Mouse (Mus musculus) stomach, postnatal 0 days (tissue): Measurements from ENCODE around the gene Ccnd3. TPM values are rescaled to one million over a fixed set of nuclear protein-coding genes. Genes with fewer than 3 reads are reported as not detected.
"Not testable (repeated sequence)": the region's sequence is repeated elsewhere in the genome, so short reads cannot be mapped to it uniquely, and the experiment has no call there.

Experiments used
- ATAC-seq: fragments of 200-750 bp; cut with Nextera tagmentation; 2 replicates; pipeline ENCODE4 v1.8.0; 2017; ENCODE audit not compliant: low FRiP score, low TSS enrichment
- DNase-seq: peaks from one replicate; pipeline ENCODE4 v3.0.0-alpha.2; 2016; ENCODE audit warnings: low spot score
- H3K27ac ChIP-seq: fragments of 300-500 bp; sonication (generic); replicated peaks from 2 replicates; pipeline ENCODE4 v1.5.1; 2014; ENCODE audit warnings: mild to moderate bottlenecking, control low read depth
- H3K27me3 ChIP-seq: fragments of 300-500 bp; sonication (generic); 2 replicates; pipeline ENCODE4 v1.6.1; 2014; ENCODE audit warnings: low read length; ENCODE audit not compliant: control insufficient read depth, insufficient read depth
- H3K36me3 ChIP-seq: fragments of 300-500 bp; sonication (generic); 2 replicates; pipeline ENCODE4 v1.6.1; 2014; ENCODE audit warnings: low read length, mixed read lengths; ENCODE audit not compliant: control insufficient read depth, insufficient read depth
- H3K4me1 ChIP-seq: fragments of 300-500 bp; sonication (generic); replicated peaks from 2 replicates; pipeline ENCODE4 v1.6.1; 2014; ENCODE audit warnings: antibody characterized with exemption; ENCODE audit not compliant: control insufficient read depth, insufficient read depth
- H3K4me2 ChIP-seq: fragments of 300-500 bp; sonication (generic); replicated peaks from 2 replicates; pipeline ENCODE4 v1.6.1; 2014; ENCODE audit warnings: low read depth, mild to moderate bottlenecking, control low read depth, moderate library complexity
- H3K4me3 ChIP-seq: fragments of 300-500 bp; sonication (generic); 2 replicates; pipeline ENCODE4 v1.5.1; 2014; ENCODE audit warnings: low read depth, low read length, control low read depth
- H3K9ac ChIP-seq: fragments of 300-500 bp; sonication (generic); 2 replicates; pipeline ENCODE4 v1.6.1; 2014; ENCODE audit warnings: mild to moderate bottlenecking, low read length, control low read depth, mixed read lengths
- H3K9me3 ChIP-seq: fragments of 300-500 bp; sonication (generic); 2 replicates; pipeline ENCODE4 v1.6.1; 2016; ENCODE audit warnings: low read length; ENCODE audit not compliant: control insufficient read depth
- CTCF ChIP-seq: IDR thresholded peaks from 2 replicates; pipeline ENCODE4 v1.5.1; 2016; ENCODE audit warnings: antibody characterized with exemption, low read depth, mild to moderate bottlenecking, moderate library complexity
- EP300 ChIP-seq: optimal IDR thresholded peaks from 2 replicates; pipeline ENCODE3; 2016; ENCODE audit warnings: antibody characterized with exemption
- WGBS: fragments of 180-500 bp; shearing (Covaris S2); extraction: QIAGEN DNeasy Blood & Tissue Kit; methylation state at CpG from one replicate; pipeline ENCODE4 v1.1.7; 2014; 5-methylcytosine and 5-hydroxymethylcytosine counted together
- polyA plus RNA-seq: library from polyadenylated mRNA; unstranded; fragments of >200 nt; fragmentation: Nextera tagmentation; extraction: Ambion mirVana; gene quantifications from 2 replicates; pipeline ENCODE4 v1.2.1, GENCODE M21; 2015

Gene Ccnd3
- polyA plus RNA-seq, 1 experiment from 2014 or later: 219 TPM

- H3K4me3 ChIP-seq: no peak overlapping the region
- H3K9ac ChIP-seq: no peak overlapping the region
- no peak for DNase-seq
- no peaks in the 10 kb centered on the region for H3K9me3 ChIP-seq
- ATAC-seq: no peak
- 90% methylated on average over 11 of the region's 11 CpGs for WGBS
- H3K27me3 ChIP-seq: no peaks in the 10 kb centered on the region
- H3K4me2 ChIP-seq: no peak overlapping the region
- H3K36me3 ChIP-seq: peaks cover 46% of the 10 kb centered on the region
- TF ChIP-seq CTCF (no peak), EP300 (no peak)
- H3K4me1 ChIP-seq: no peaks in the 10 kb centered on the region
- H3K27ac ChIP-seq: no peak overlapping the region
Observed at GRCm38 (mm10) chr17:47494132-47494531, 10.7 kb upstream of the Ccnd3 start.

- DNase-seq (no peak), ATAC-seq (no peak)
- H3K27me3 ChIP-seq: no peaks in the 10 kb centered on the region
- TF ChIP-seq CTCF: 0 out of 2 replicates have a peak, but pooled peaks have one; percentile 4
- TF ChIP-seq EP300: no peak
- no peaks in the 10 kb centered on the region for H3K9me3 ChIP-seq
- peaks cover 7% of the 10 kb centered on the region for H3K4me1 ChIP-seq
- H3K27ac ChIP-seq: peak overlapping the region; percentile 85
- peak overlapping the region; percentile 75 for H3K4me3 ChIP-seq
- peak overlapping the region; percentile 62 for H3K4me2 ChIP-seq
- WGBS: 5% methylated on average over 11 of the region's 11 CpGs
- peak overlapping the region; percentile 81 for H3K9ac ChIP-seq
- peaks cover under 1% of the 10 kb centered on the region; the same call in 1 of the 2 replicates for H3K36me3 ChIP-seq
Observed at GRCm38 (mm10) chr17:47501531-47501930, 3.3 kb upstream of the Ccnd3 start.

- peak; percentile 91 for ATAC-seq
- TF ChIP-seq CTCF (no peak), EP300 (peak; percentile 47)
- no peaks in the 10 kb centered on the region for H3K9me3 ChIP-seq
- H3K4me3 ChIP-seq: peak within 1 kb of the TSS; percentile 75
- no peaks in the 10 kb centered on the region for H3K27me3 ChIP-seq
- H3K36me3 ChIP-seq: no peaks in the 10 kb centered on the region
- 1% methylated on average over 40 of the region's 40 CpGs for WGBS
- peak; percentile 96 for DNase-seq
- peak within 1 kb of the TSS; percentile 62 for H3K4me2 ChIP-seq
- H3K9ac ChIP-seq: peak within 1 kb of the TSS; percentile 81
- peak within 1 kb of the TSS; percentile 85 for H3K27ac ChIP-seq
- H3K4me1 ChIP-seq: peaks cover 8% of the 10 kb centered on the region
Observed at GRCm38 (mm10) chr17:47501946-47502706, 2.7 kb upstream of the Ccnd3 start, which contains the start of gene Taf8. TSS of gene Taf8 (minus strand) at chr17:47502292.

- DNase-seq, H3K27me3 ChIP-seq, H3K36me3 ChIP-seq, H3K9ac ChIP-seq, ATAC-seq, H3K4me3 ChIP-seq, H3K9me3 ChIP-seq: not testable (repeated sequence)
- Histone ChIP-seq H3K27ac (peak overlapping the region; percentile 45; the same call in 1 of the 2 replicates), H3K4me2 (peak overlapping the region; percentile 62), H3K4me1 (peaks cover 11% of the 10 kb centered on the region)
- WGBS: 72% methylated on average over 6 of the region's 6 CpGs
Observed at GRCm38 (mm10) chr17:47502707-47503045, 2.2 kb upstream of the Ccnd3 start.

- no peak for ATAC-seq
- H3K4me1 ChIP-seq: peaks cover 12% of the 10 kb centered on the region
- DNase-seq: no peak
- no peak overlapping the region for H3K9ac ChIP-seq
- TF ChIP-seq EP300 (no peak), CTCF (no peak)
- no peaks in the 10 kb centered on the region for H3K9me3 ChIP-seq
- no peaks in the 10 kb centered on the region for H3K36me3 ChIP-seq
- H3K4me2 ChIP-seq: no peak overlapping the region
- H3K4me3 ChIP-seq: no peak overlapping the region
- no peaks in the 10 kb centered on the region for H3K27me3 ChIP-seq
- peak overlapping the region; percentile 84; the same call in 1 of the 2 replicates for H3K27ac ChIP-seq
Observed at GRCm38 (mm10) chr17:47503689-47504088, 1.2 kb upstream of the Ccnd3 start.

GRCm38 (mm10) chr17:47504228-47504627, 623 bp upstream of the Ccnd3 start:
- peak overlapping the region; percentile 71 for H3K4me2 ChIP-seq
- H3K9me3 ChIP-seq: no peaks in the 10 kb centered on the region
- DNase-seq (no peak), ATAC-seq (no peak)
- no peaks in the 10 kb centered on the region for H3K36me3 ChIP-seq
- peak overlapping the region; percentile 68 for H3K9ac ChIP-seq
- H3K4me1 ChIP-seq: peaks cover 12% of the 10 kb centered on the region
- 47% methylated on average over 5 of the region's 5 CpGs for WGBS
- no peak for TF ChIP-seq CTCF
- TF ChIP-seq EP300: no peak
- no peaks in the 10 kb centered on the region for H3K27me3 ChIP-seq
- peak overlapping the region; percentile 39; the same call in 1 of the 2 replicates for H3K4me3 ChIP-seq
- peak overlapping the region; percentile 84 for H3K27ac ChIP-seq
